Mouse (Mus musculus): Measurements from ENCODE around the gene Rab30. TPM values are rescaled to one million over a fixed set of nuclear protein-coding genes. Genes with fewer than 3 reads are reported as not detected.

Rab30 gene
- total and polyA plus RNA-seq, 2 experiments from 2014 or later: 6.1 to 7.3 TPM

DNA sequence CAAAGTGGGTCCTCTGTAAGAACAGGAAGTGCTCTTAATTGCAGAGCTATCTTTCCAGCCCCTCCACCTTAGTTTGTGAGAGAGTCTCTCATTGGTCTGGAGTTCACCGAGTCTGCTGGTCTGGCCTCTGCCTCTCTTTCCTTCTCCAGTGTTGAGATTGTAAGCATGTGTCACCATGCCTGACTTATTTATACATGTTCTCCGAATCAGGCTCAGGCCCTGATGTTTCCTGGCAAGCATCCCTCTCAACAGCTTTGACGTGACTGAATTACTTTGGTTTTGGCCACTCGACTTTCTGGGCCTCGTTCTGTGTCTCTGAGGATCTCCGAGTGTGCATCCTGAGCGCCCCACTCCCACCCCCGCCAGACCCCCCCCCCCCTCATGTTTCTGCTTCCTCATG, 55.4 kb downstream of the Rab30 start:
- Histone ChIP-seq H3K9me3 (replicated peaks; ENCODE audit: control insufficient read depth, low read length) (no peaks in the 10 kb centered on the region), H3K27me3 (ENCODE audit: control insufficient read depth, insufficient read depth, low read length) (no peaks in the 10 kb centered on the region), H3K4me3 (ENCODE audit: low read depth, low read length) (no peak overlapping the region), H3K9ac (replicated peaks; ENCODE audit: low read depth, low read length) (no peak overlapping the region), H3K4me1 (ENCODE audit: control insufficient read depth, insufficient read depth) (no peaks in the 10 kb centered on the region), H3K36me3 (replicated peaks; ENCODE audit: control insufficient read depth, insufficient read depth, low read length) (no peaks in the 10 kb centered on the region), H3K27ac (ENCODE audit: low read depth) (no peak overlapping the region), H3K4me2 (ENCODE audit: low read depth, low read length) (no peak overlapping the region)
- TF ChIP-seq EP300 (IDR thresholded peaks at IDR 0.05; ENCODE audit: low read depth) (no peak), CTCF (IDR thresholded peaks at IDR 0.05; ENCODE audit: low read depth) (no peak)
- ATAC-seq (ENCODE audit: insufficient read depth, low read depth): no peak
- no peak for DNase-seq (ENCODE audit: low spot score)
- 70% methylated on average over 8 of the region's 8 CpGs for WGBS

DNA sequence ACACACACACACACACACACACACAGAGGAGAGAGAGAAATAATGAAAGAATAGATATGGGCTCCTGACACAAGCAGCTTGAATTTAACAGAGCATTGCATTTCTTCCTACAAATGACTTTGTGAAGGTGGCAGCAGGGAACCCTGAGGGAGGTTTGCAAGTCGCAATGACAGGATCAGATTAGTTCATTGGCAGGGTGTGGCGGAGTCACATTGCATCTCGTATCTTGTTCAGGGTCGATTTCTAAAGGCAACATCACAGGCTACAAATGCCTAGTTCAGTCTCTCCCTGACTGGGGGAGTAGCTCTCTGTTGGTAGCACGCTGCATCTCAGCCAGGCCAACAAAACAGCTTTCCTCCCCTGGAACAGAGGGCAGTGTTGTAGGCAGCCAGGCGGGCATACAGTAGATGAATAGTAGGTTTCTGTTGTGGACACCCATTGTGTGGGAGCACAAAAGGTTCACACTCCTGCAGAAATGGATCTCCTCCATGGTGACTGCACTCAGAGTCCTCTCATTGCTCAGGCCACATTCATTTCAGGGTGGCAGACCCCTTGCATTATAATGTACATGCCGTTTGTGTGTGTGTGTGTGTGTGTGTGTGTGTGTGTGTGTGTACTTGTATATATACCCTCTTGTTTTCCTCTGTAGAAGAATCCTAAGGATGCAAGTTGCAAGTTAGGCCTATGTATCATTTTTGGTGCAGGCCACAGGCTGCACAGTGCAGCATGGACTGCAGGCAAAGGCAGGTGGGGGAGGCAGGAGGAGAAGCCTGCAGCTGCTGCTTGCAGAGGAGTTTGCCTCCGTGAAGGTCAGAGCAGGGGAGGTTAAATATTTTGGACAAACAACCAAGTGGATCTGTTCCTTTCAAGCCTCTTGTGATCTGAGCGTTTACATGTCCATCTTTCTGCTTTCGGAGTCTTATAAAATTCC, 58.5 kb downstream of the Rab30 start:
- DNase-seq (ENCODE audit: low spot score): no peak
- no peak overlapping the region for H3K4me3 ChIP-seq (ENCODE audit: low read depth, low read length)
- no peak overlapping the region for H3K4me2 ChIP-seq (ENCODE audit: low read depth, low read length)
- H3K9me3 ChIP-seq (replicated peaks; ENCODE audit: control insufficient read depth, low read length): no peaks in the 10 kb centered on the region
- no peak for ATAC-seq (ENCODE audit: insufficient read depth, low read depth)
- H3K36me3 ChIP-seq (replicated peaks; ENCODE audit: control insufficient read depth, insufficient read depth, low read length): no peaks in the 10 kb centered on the region
- H3K4me1 ChIP-seq (ENCODE audit: control insufficient read depth, insufficient read depth): no peaks in the 10 kb centered on the region
- H3K27me3 ChIP-seq (ENCODE audit: control insufficient read depth, insufficient read depth, low read length): no peaks in the 10 kb centered on the region
- WGBS: 67% methylated on average over 10 of the region's 10 CpGs
- TF ChIP-seq CTCF (IDR thresholded peaks at IDR 0.05; ENCODE audit: low read depth) (no peak), EP300 (IDR thresholded peaks at IDR 0.05; ENCODE audit: low read depth) (no peak)
- no peak overlapping the region for H3K9ac ChIP-seq (replicated peaks; ENCODE audit: low read depth, low read length)
- H3K27ac ChIP-seq (ENCODE audit: low read depth): no peak overlapping the region

DNA sequence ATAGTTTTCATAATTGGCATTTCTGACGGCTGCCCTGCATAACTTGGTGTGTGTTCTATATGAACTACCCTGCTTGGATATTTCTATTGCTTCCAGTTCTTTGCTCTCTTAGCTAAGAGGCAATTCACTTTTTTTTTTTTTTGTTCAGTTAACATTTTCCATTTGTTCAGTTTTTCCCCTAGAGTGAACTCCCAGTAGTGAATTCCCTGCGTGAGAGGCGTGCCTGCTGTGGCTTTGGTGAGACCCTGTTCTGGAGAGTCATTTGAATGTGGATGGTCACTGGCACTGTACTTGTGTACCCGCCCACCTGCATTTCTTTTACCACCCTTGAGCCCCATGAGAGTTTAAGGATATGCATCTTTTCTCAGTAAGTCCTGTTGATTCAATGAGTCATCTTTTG, 60.8 kb downstream of the Rab30 start:
- WGBS: 67% methylated on average over 4 of the region's 4 CpGs
- no peak overlapping the region for H3K4me3 ChIP-seq (ENCODE audit: low read depth, low read length)
- H3K4me2 ChIP-seq (ENCODE audit: low read depth, low read length): no peak overlapping the region
- TF ChIP-seq CTCF (IDR thresholded peaks at IDR 0.05; ENCODE audit: low read depth) (no peak), EP300 (IDR thresholded peaks at IDR 0.05; ENCODE audit: low read depth) (no peak)
- H3K4me1 ChIP-seq (ENCODE audit: control insufficient read depth, insufficient read depth): no peaks in the 10 kb centered on the region; the same call in 1 of the 2 replicates
- H3K9ac ChIP-seq (replicated peaks; ENCODE audit: low read depth, low read length): no peak overlapping the region
- no peak for DNase-seq (ENCODE audit: low spot score)
- H3K27me3 ChIP-seq (ENCODE audit: control insufficient read depth, insufficient read depth, low read length): no peaks in the 10 kb centered on the region
- no peaks in the 10 kb centered on the region for H3K36me3 ChIP-seq (replicated peaks; ENCODE audit: control insufficient read depth, insufficient read depth, low read length)
- no peak for ATAC-seq (ENCODE audit: insufficient read depth, low read depth)
- H3K27ac ChIP-seq (ENCODE audit: low read depth): no peak overlapping the region
- no peaks in the 10 kb centered on the region for H3K9me3 ChIP-seq (replicated peaks; ENCODE audit: control insufficient read depth, low read length)

DNA sequence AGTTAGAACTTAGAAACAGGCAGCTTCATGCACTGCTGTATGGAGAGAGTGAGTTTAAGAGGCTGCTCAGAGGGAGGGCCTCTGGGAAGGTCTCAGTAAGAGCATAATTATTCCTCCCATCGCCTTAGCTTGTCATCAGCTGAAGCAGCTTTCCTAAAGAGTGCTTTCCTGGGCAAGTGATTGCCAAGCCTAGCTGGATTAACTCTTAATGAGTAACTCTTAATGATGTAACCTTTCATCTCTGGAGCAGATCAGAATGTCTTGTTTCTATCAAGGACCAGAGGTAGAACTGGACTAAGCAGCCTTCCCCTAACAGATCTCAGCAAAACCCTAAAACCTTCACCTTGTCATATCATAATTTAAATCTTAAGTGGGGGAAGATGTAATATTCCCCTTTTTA, 61.8 kb downstream of the Rab30 start:
- ATAC-seq (ENCODE audit: insufficient read depth, low read depth) (no peak), DNase-seq (ENCODE audit: low spot score) (no peak)
- H3K9ac ChIP-seq (replicated peaks; ENCODE audit: low read depth, low read length): no peak overlapping the region
- no peaks in the 10 kb centered on the region for H3K36me3 ChIP-seq (replicated peaks; ENCODE audit: control insufficient read depth, insufficient read depth, low read length)
- H3K4me3 ChIP-seq (ENCODE audit: low read depth, low read length): no peak overlapping the region
- H3K27me3 ChIP-seq (ENCODE audit: control insufficient read depth, insufficient read depth, low read length): no peaks in the 10 kb centered on the region
- no peak overlapping the region for H3K27ac ChIP-seq (ENCODE audit: low read depth)
- no peak for TF ChIP-seq EP300 (IDR thresholded peaks at IDR 0.05; ENCODE audit: low read depth)
- TF ChIP-seq CTCF (IDR thresholded peaks at IDR 0.05; ENCODE audit: low read depth): no peak
- 52% methylated on average over 1 of the region's 1 CpGs for WGBS
- H3K4me1 ChIP-seq (ENCODE audit: control insufficient read depth, insufficient read depth): no peaks in the 10 kb centered on the region; the same call in 1 of the 2 replicates
- no peak overlapping the region for H3K4me2 ChIP-seq (ENCODE audit: low read depth, low read length)
- H3K9me3 ChIP-seq (replicated peaks; ENCODE audit: control insufficient read depth, low read length): no peaks in the 10 kb centered on the region

DNA sequence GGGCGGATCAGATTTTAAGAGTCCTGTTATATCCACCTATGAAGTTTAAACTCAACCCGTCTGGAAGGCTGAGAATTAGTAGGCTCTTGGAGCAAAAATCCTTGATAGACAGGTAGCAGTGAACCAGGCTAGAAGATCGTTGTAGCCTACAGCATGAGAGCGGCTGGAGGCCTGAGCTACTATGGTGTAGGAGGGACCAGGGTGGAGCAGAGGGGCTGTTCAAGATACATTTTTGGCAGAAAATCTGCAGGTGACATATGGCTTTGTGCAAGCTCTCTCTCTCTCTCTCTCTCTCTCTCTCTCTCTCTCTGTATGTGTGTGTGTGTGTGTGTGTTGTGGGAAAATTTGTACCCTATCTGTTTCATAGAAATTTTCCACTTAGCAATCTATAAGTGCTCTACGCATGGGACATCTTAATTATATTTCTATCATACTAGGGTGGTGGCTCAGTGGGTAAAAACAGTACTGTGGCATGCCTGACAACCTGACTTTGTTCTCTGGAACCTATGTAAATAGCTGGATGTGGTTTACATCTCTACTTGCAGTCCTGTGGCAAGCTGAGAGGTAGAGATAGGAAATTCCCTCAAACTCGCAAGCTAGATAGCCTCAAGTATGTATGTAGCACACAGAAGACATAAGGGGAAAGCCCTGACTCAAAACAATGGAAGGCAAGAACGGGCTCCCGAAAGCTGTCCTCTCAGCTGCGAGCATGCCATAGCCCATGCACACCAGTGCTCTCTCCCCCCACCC, 63.7 kb downstream of the Rab30 start:
- H3K4me3 ChIP-seq (ENCODE audit: low read depth, low read length): no peak overlapping the region
- H3K4me2 ChIP-seq (ENCODE audit: low read depth, low read length): no peak overlapping the region
- DNase-seq (ENCODE audit: low spot score) (no peak), ATAC-seq (ENCODE audit: insufficient read depth, low read depth) (no peak)
- H3K27ac ChIP-seq (ENCODE audit: low read depth): no peak overlapping the region
- H3K9ac ChIP-seq (replicated peaks; ENCODE audit: low read depth, low read length): no peak overlapping the region
- H3K4me1 ChIP-seq (ENCODE audit: control insufficient read depth, insufficient read depth): no peaks in the 10 kb centered on the region; the same call in 1 of the 2 replicates
- TF ChIP-seq EP300 (IDR thresholded peaks at IDR 0.05; ENCODE audit: low read depth) (no peak), CTCF (IDR thresholded peaks at IDR 0.05; ENCODE audit: low read depth) (no peak)
- no peaks in the 10 kb centered on the region for H3K36me3 ChIP-seq (replicated peaks; ENCODE audit: control insufficient read depth, insufficient read depth, low read length)
- 84% methylated on average over 9 of the region's 9 CpGs for WGBS
- H3K27me3 ChIP-seq (ENCODE audit: control insufficient read depth, insufficient read depth, low read length): no peaks in the 10 kb centered on the region
- no peaks in the 10 kb centered on the region for H3K9me3 ChIP-seq (replicated peaks; ENCODE audit: control insufficient read depth, low read length)
